Mouse (Mus musculus) G1E (cell line): Measurements from ENCODE around the gene Tbl2.

Experiments used
- CTCF ChIP-seq: IDR thresholded peaks from 2 replicates; pipeline ENCODE4 v1.5.1; 2012; ENCODE audit warnings: low read depth, low read length, inconsistent platforms, mixed read lengths
- TAL1 ChIP-seq: conservative IDR thresholded peaks from 2 replicates; pipeline ENCODE4 v1.6.1; 2012; ENCODE audit warnings: low read depth, low read length, inconsistent platforms, mixed read lengths

DNA sequence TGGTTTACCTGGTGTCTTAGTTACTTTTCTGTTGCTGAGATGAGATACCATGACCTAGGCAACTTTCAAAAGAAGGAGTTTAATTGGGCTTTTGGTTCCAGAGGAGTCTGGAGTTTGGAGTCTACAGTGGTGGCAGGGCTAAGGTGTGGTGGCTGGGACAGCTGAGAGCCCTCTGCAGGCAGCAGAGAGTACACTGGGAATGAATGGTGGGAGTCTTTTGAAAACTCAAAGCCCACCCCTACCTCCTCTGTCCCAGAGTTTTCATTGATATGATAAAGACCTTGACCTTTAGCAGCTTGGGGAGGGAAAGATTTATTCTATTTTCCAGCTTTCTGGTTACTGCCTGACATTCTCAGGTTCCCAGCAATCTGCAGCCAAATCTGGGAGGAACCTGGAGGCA lies 25.6 kb downstream of the Tbl2 start:
- TF ChIP-seq CTCF (no peak), TAL1 (no peak)
